Mouse (Mus musculus): Measurements from ENCODE around the gene Krt81. TPM values are rescaled to one million over a fixed set of nuclear protein-coding genes. Genes with fewer than 3 reads are reported as not detected.

Gene Krt81
- polyA plus RNA-seq, 1 experiment from 2014 or later = not detected

DNA sequence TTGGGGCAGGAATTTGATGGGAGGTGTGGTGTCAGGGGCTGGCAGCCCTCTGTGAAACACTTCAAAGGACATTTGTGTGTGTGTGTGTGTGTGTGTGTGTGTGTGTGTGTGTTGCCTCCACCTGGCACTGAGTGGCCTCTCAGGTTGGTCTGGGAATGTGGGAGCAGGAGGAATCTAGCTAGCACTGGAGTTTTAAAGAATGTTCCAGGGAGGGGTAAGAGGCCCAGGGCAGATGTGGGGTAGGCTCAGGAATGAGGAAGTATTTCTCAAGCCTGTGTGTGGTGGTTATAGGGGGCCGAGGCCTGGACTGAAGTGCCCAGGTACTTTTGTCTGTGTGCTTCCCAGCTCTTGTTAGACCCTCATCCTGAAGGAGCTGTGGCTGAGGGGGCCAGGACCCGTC is 52.8 kb downstream of the Krt81 start, which contains the start of gene Krt7:
Gene Krt7, plus strand, starts transcription at position 269 of the 400 bp plus-strand sequence.
- WGBS = 25% methylated on average over 2 of the region's 2 CpGs
- Histone ChIP-seq H3K36me3 (ENCODE audit: control insufficient read depth, insufficient read depth, low read length) (no peaks in the 10 kb centered on the region), H3K9me3 (ENCODE audit: control insufficient read depth, low read length) (no peaks in the 10 kb centered on the region), H3K27ac (ENCODE audit: low read depth) (peak within 1 kb of the TSS; percentile 19), H3K4me3 (ENCODE audit: low read depth, low read length) (peak within 1 kb of the TSS; percentile 16), H3K9ac (ENCODE audit: low read length) (no peak within 1 kb of the TSS; the same call in 1 of the 2 replicates), H3K4me2 (ENCODE audit: low read length) (peak within 1 kb of the TSS; percentile 44), H3K4me1 (replicated peaks; ENCODE audit: control insufficient read depth, insufficient read depth, low read length) (0 out of 2 replicates have a peak, but pooled peaks cover 2% of the 10 kb centered on the region), H3K27me3 (replicated peaks; ENCODE audit: control insufficient read depth, insufficient read depth, low read length) (peaks cover 8% of the 10 kb centered on the region; the same call in 1 of the 2 replicates)
- ATAC-seq (replicated peaks; ENCODE audit: low FRiP score, low TSS enrichment, low read depth) (peak; percentile 37), DNase-seq (ENCODE audit: low spot score) (no peak)

Other genes with a start within 250 kb of the Krt81 start
- gene Grasp, start 239.6 kb downstream of the Krt81 start, polyA plus RNA-seq (2014; fragmentation: Nextera tagmentation; extraction: Ambion mirVana) = 3.5 and 4.2 TPM in 2 replicates
- 6.4 and 6.9 TPM in 2 replicates for gene Nr4a1, start 209.5 kb downstream of the Krt81 start, polyA plus RNA-seq (2014; fragmentation: Nextera tagmentation; extraction: Ambion mirVana)
- gene Atg101, start 179.5 kb downstream of the Krt81 start, polyA plus RNA-seq (2014; fragmentation: Nextera tagmentation; extraction: Ambion mirVana) = 65.4 and 67.1 TPM in 2 replicates
- gene 6030408B16Rik, start 170.5 kb downstream of the Krt81 start, polyA plus RNA-seq (2014; fragmentation: Nextera tagmentation; extraction: Ambion mirVana) = 5.9 and 6.6 TPM in 2 replicates
- 0.81 and 1.6 TPM in 2 replicates for gene Krt80, start 93.6 kb downstream of the Krt81 start, polyA plus RNA-seq (2014; fragmentation: Nextera tagmentation; extraction: Ambion mirVana)
- 104 and 108 TPM in 2 replicates for gene Krt7, start 52.7 kb downstream of the Krt81 start, polyA plus RNA-seq (2014; fragmentation: Nextera tagmentation; extraction: Ambion mirVana)
- gene Krt87, start 24.9 kb downstream of the Krt81 start, polyA plus RNA-seq (2014; fragmentation: Nextera tagmentation; extraction: Ambion mirVana) = 0.17 TPM in 1 of 2 replicates, not detected in the other
- gene Krt88, start 16.0 kb downstream of the Krt81 start, polyA plus RNA-seq (2014; fragmentation: Nextera tagmentation; extraction: Ambion mirVana) = not detected in 2 replicates
- gene Krt86, start 9.7 kb upstream of the Krt81 start, polyA plus RNA-seq (2014; fragmentation: Nextera tagmentation; extraction: Ambion mirVana) = 0.08 TPM in 1 of 2 replicates, not detected in the other
- gene Krt83, start 27.8 kb upstream of the Krt81 start, polyA plus RNA-seq (2014; fragmentation: Nextera tagmentation; extraction: Ambion mirVana) = 0.19 TPM in 1 of 2 replicates, not detected in the other
- gene Gm49425, start 53.5 kb upstream of the Krt81 start, polyA plus RNA-seq (2014; fragmentation: Nextera tagmentation; extraction: Ambion mirVana) = not detected in 2 replicates
- gene Krt84, start 69.1 kb upstream of the Krt81 start, polyA plus RNA-seq (2014; fragmentation: Nextera tagmentation; extraction: Ambion mirVana) = not detected in 2 replicates
- not detected in 2 replicates for gene Krt82, start 86.9 kb upstream of the Krt81 start, polyA plus RNA-seq (2014; fragmentation: Nextera tagmentation; extraction: Ambion mirVana)
- 0.07 TPM in 1 of 2 replicates, not detected in the other for gene Krt90, start 99.2 kb upstream of the Krt81 start, polyA plus RNA-seq (2014; fragmentation: Nextera tagmentation; extraction: Ambion mirVana)
- gene Krt75, start 110.2 kb upstream of the Krt81 start, polyA plus RNA-seq (2014; fragmentation: Nextera tagmentation; extraction: Ambion mirVana) = not detected in 2 replicates
- not detected in 2 replicates for gene Gm5414, start 164.4 kb upstream of the Krt81 start, polyA plus RNA-seq (2014; fragmentation: Nextera tagmentation; extraction: Ambion mirVana)
- not detected in 2 replicates for gene Gm5478, start 183.6 kb upstream of the Krt81 start, polyA plus RNA-seq (2014; fragmentation: Nextera tagmentation; extraction: Ambion mirVana)
- gene Krt6b, start 216.5 kb upstream of the Krt81 start, polyA plus RNA-seq (2014; fragmentation: Nextera tagmentation; extraction: Ambion mirVana) = not detected in 2 replicates
- gene Krt6a, start 230.6 kb upstream of the Krt81 start, polyA plus RNA-seq (2014; fragmentation: Nextera tagmentation; extraction: Ambion mirVana) = not detected in 2 replicates
- 0.47 TPM in 1 of 2 replicates, not detected in the other for gene Krt5, start 249.1 kb upstream of the Krt81 start, polyA plus RNA-seq (2014; fragmentation: Nextera tagmentation; extraction: Ambion mirVana)